Mouse (Mus musculus): Measurements from ENCODE around the gene Zfp639. TPM values are rescaled to one million over a fixed set of nuclear protein-coding genes. Genes with fewer than 3 reads are reported as not detected.

Zfp639 gene
- total and polyA plus RNA-seq, 3 experiments: 34.1 to 302 (median 35.4) TPM

- TF ChIP-seq SIN3A (IDR thresholded peaks at IDR 0.05; ENCODE audit: low read length): no peak
- DNase-seq (ENCODE audit: low read depth, low spot score): no peak
- H3K4me1 ChIP-seq (ENCODE audit: control insufficient read depth in 1 of 2, insufficient read depth in 2 of 2, low read length in 2 of 2): no peaks in the 10 kb centered on the region
Observed at GRCm38 (mm10) chr3:32495088-32495770, 14.8 kb upstream of the Zfp639 start.

GRCm38 (mm10) chr3:32495856-32496710 lies 14.0 kb upstream of the Zfp639 start:
- H3K79me2 ChIP-seq (ENCODE audit: control insufficient read depth, insufficient read depth, low read length, poor library complexity): no peaks in the 10 kb centered on the region
- no peak for DNase-seq (ENCODE audit: low read depth, low spot score)
- no peaks in the 10 kb centered on the region for H3K4me1 ChIP-seq (ENCODE audit: control insufficient read depth in 1 of 2, insufficient read depth in 2 of 2, low read length in 2 of 2)
- H3K36me3 ChIP-seq (ENCODE audit: control insufficient read depth in 1 of 2, insufficient read depth in 2 of 2, low read length in 2 of 2): no peaks in the 10 kb centered on the region
- H3K9ac ChIP-seq (ENCODE audit: control insufficient read depth, low read depth, low read length, poor library complexity, severe bottlenecking): no peak overlapping the region
- H3K9me3 ChIP-seq (replicated peaks; ENCODE audit: insufficient read depth, low read length): no peaks in the 10 kb centered on the region
- H3K4me3 ChIP-seq (ENCODE audit: control insufficient read depth in 1 of 2, insufficient read depth in 1 of 2, low read depth in 2 of 2, low read length in 2 of 2): no peak overlapping the region
- H3K27me3 ChIP-seq (ENCODE audit: control insufficient read depth in 1 of 2, insufficient read depth in 2 of 2, low read length in 2 of 2): peaks cover 3 to 4% of the 10 kb centered on the region in 2 experiments; a peak in 3 of 4 replicates
- H3K27ac ChIP-seq (ENCODE audit: control insufficient read depth, low read depth, low read length): no peak overlapping the region
- no peak for TF ChIP-seq RAD21 (IDR thresholded peaks at IDR 0.05; ENCODE audit: low read depth, low read length)
- no peak for TF ChIP-seq MEF2A (IDR thresholded peaks at IDR 0.05; ENCODE audit: extremely low read depth, insufficient replicate concordance, low read depth, low read length, poor library complexity, severe bottlenecking)
- TF ChIP-seq MXI1 (IDR thresholded peaks at IDR 0.05; ENCODE audit: low read depth, low read length): no peak
- no peak for TF ChIP-seq JUND (IDR thresholded peaks at IDR 0.05; ENCODE audit: low read depth, low read length)
- TF ChIP-seq KAT2A (conservative IDR thresholded peaks at IDR 0.05; ENCODE audit: low read depth, low read length): no peak
- no peak for TF ChIP-seq MAZ (IDR thresholded peaks at IDR 0.05; ENCODE audit: low read depth, low read length)
- TF ChIP-seq CHD1 (IDR thresholded peaks at IDR 0.05; ENCODE audit: low read depth, low read length): no peak
- TF ChIP-seq NRF1 (IDR thresholded peaks at IDR 0.05; ENCODE audit: insufficient read depth, low read depth, low read length, poor library complexity, severe bottlenecking): no peak
- no peak for TF ChIP-seq BHLHE40 (IDR thresholded peaks at IDR 0.05; ENCODE audit: borderline replicate concordance, low read depth, low read length)
- TF ChIP-seq GABPA (IDR thresholded peaks at IDR 0.05; ENCODE audit: low read depth, low read length): no peak
- TF ChIP-seq MAFK (IDR thresholded peaks at IDR 0.05; ENCODE audit: borderline replicate concordance, low read depth, low read length): no peak

More at GRCm38 (mm10) chr3:32495088-32495770, 14.8 kb upstream of the Zfp639 start:
- Histone ChIP-seq H3K4me3 (ENCODE audit: control insufficient read depth in 1 of 2, insufficient read depth in 1 of 2, low read depth in 2 of 2, low read length in 2 of 2) (no peak overlapping the region), H3K27me3 (ENCODE audit: control insufficient read depth in 1 of 2, insufficient read depth in 2 of 2, low read length in 2 of 2) (peaks cover 3 to 4% of the 10 kb centered on the region in 2 experiments; a peak in 3 of 4 replicates), H3K27ac (ENCODE audit: control insufficient read depth, low read depth, low read length) (no peak overlapping the region), H3K79me2 (ENCODE audit: control insufficient read depth, insufficient read depth, low read length, poor library complexity) (no peaks in the 10 kb centered on the region), H3K9ac (ENCODE audit: control insufficient read depth, low read depth, low read length, poor library complexity, severe bottlenecking) (no peak overlapping the region), H3K36me3 (ENCODE audit: control insufficient read depth in 1 of 2, insufficient read depth in 2 of 2, low read length in 2 of 2) (no peaks in the 10 kb centered on the region), H3K9me3 (replicated peaks; ENCODE audit: insufficient read depth, low read length) (no peaks in the 10 kb centered on the region)
